Mouse (Mus musculus) heart, adult 2 months (tissue): Measurements from ENCODE around the gene Arcn1.

Experiments used
- CTCF ChIP-seq: fragments of 200-600 bp; IDR thresholded peaks from 2 replicates; pipeline ENCODE4 v1.8.1; 2022; ENCODE audit warnings: antibody characterized with exemption, mild to moderate bottlenecking, moderate library complexity
- POLR2A ChIP-seq: fragments of 200-500 bp; IDR thresholded peaks from 2 replicates; pipeline ENCODE4 v1.6.1; 2011; ENCODE audit warnings: mild to moderate bottlenecking, low read depth, low read length, control low read depth; ENCODE audit not compliant: insufficient read depth

DNA sequence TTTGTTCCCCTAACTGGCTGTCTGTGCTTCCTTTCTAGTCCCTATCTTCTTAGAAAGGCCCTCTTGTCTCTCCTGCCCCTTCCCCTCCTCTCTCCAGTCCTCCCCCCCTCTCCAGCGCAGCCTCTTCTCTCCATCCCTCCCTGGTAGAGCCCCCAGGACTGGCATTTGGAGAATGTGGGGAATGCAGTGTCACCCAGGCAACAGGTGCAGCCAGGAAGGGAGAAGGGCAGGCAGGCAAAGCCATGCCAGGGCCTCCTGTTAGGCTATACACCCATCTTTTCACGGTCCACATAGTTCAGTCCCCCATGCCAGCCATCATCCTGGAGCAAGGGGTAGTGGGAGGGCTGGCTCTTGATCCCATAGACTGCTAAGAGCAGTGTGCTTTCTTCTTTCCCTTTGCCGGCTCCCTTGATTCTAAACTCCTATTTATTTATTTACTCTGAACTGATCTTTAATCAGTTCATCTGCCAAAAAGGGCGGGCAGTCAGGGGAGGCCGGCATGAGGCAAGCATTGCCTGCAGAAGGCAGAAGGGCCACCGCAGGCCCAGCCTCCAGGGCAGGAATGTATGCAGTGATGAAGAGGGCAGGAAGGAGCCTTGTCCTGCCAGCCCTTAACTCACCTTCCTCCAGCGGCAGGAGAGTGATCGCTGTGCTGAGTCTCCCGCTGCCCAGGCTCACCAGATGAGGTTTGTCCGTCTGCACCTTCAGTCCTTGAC lies 41.1 kb downstream of the Arcn1 start:
- no peak for TF ChIP-seq POLR2A
- TF ChIP-seq CTCF, result no peak
